Mouse (Mus musculus) embryonic fibroblast, embryonic 13.5 days (primary cell): ENCODE results near the gene Tns1.

Experiments used
- CTCF ChIP-seq: IDR thresholded peaks from 2 replicates; pipeline ENCODE4 v1.5.1; 2011; ENCODE audit warnings: mild to moderate bottlenecking, control low read depth, low read length, moderate library complexity, borderline replicate concordance; ENCODE audit not compliant: insufficient read depth
- POLR2A ChIP-seq: IDR thresholded peaks from 2 replicates; pipeline ENCODE4 v1.6.1; 2011; ENCODE audit warnings: low read depth, mild to moderate bottlenecking, control low read depth, low read length, moderate library complexity

DNA sequence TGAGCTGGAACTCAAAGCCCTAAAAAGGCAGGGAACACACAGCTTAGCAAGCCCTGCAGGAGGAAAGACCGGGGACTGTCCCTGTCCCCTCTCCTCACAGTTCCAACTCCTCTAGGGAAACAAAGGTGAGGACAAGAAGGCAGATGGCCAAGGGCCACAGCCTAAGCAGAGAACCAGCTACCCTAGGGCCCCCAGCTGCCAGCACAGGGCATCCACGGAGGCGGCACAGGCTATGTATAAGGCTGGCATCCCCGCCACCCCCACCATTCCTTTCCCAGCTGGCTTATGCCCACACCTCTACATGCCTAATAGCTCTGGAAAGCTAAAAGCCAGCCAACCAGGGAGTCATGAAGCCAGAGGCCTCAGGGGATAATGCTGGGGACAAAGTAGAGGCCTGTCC, 90.8 kb downstream of the Tns1 start:
- TF ChIP-seq POLR2A: no peak
- no peak for TF ChIP-seq CTCF
